In genomic region chr6:12454876-12455485, GRCm38 (mm10) we compare ENCODE assay signal across 22 mouse cellular contexts.
"Had no signal": no experiment of that assay in that cellular context is flagged by ENCODE, and none has a peak within 500 bp of the region (broad histone marks: within the 10 kb centered on the region; RNA-seq: fewer than 3 reads in every experiment).

No protein-coding gene starts in this region.

- H3K4me3 ChIP-seq: limb, embryonic 10.5 days; limb, embryonic 13.5 days; liver, embryonic 12.5 days; liver, embryonic 15.5 days; lung, embryonic 15.5 days; megakaryocyte, embryonic 14.5 days; midbrain, embryonic 10.5 days; midbrain, embryonic 13.5 days; stomach, embryonic 15.5 days had no signal

- H3K36me3 ChIP-seq: limb, embryonic 10.5 days; limb, embryonic 13.5 days; liver, embryonic 12.5 days; liver, embryonic 15.5 days; lung, embryonic 15.5 days; midbrain, embryonic 10.5 days; midbrain, embryonic 13.5 days; stomach, embryonic 15.5 days had no signal

- H3K4me2 ChIP-seq: limb, embryonic 13.5 days; liver, embryonic 12.5 days; liver, embryonic 15.5 days; lung, embryonic 15.5 days; midbrain, embryonic 13.5 days; stomach, embryonic 15.5 days had no signal

- H3K9ac ChIP-seq: limb, embryonic 13.5 days; liver, embryonic 12.5 days; liver, embryonic 15.5 days; lung, embryonic 15.5 days; midbrain, embryonic 13.5 days; stomach, embryonic 15.5 days had no signal

- H3K4me1 ChIP-seq: limb, embryonic 10.5 days; limb, embryonic 13.5 days; liver, embryonic 12.5 days; liver, embryonic 15.5 days; lung, embryonic 15.5 days; megakaryocyte, embryonic 14.5 days; midbrain, embryonic 10.5 days; midbrain, embryonic 13.5 days; stomach, embryonic 15.5 days had no signal

- H3K27ac ChIP-seq: kidney, postnatal 0 days; limb, embryonic 10.5 days; limb, embryonic 13.5 days; liver, embryonic 12.5 days; liver, embryonic 15.5 days; lung, embryonic 15.5 days; macrophage; midbrain, embryonic 10.5 days; midbrain, embryonic 13.5 days; stomach, embryonic 15.5 days had no signal

- ATAC-seq: midbrain, embryonic 13.5 days; midbrain, embryonic 16.5 days had no signal

- DNase-seq: kidney, adult 2 months; kidney, postnatal 25 days; layer of hippocampus, postnatal 36 days; liver; lung, adult 18-20 months; right cerebral cortex, adult 18-20 months; right cerebral cortex, postnatal 14 days; right cerebral cortex, postnatal 4 days; thymus, adult 18-20 months; thymus, postnatal 36 days had no signal

- H3K27me3 ChIP-seq: limb, embryonic 13.5 days; liver, embryonic 12.5 days; liver, embryonic 15.5 days; lung, embryonic 15.5 days; megakaryocyte, embryonic 14.5 days; midbrain, embryonic 13.5 days; stomach, embryonic 15.5 days had no signal

- H3K9me3 ChIP-seq: limb, embryonic 10.5 days; limb, embryonic 13.5 days; liver, embryonic 12.5 days; liver, embryonic 15.5 days; lung, embryonic 15.5 days; megakaryocyte, embryonic 14.5 days; midbrain, embryonic 10.5 days; midbrain, embryonic 13.5 days; stomach, embryonic 15.5 days had no signal
